Mouse (Mus musculus): ENCODE measurements around the gene Fam168a. TPM values are rescaled to one million over a fixed set of nuclear protein-coding genes. Genes with fewer than 3 reads are reported as not detected.

Fam168a gene
- polyA plus RNA-seq, 1 experiment from 2014 or later: 45.7 TPM

DNA sequence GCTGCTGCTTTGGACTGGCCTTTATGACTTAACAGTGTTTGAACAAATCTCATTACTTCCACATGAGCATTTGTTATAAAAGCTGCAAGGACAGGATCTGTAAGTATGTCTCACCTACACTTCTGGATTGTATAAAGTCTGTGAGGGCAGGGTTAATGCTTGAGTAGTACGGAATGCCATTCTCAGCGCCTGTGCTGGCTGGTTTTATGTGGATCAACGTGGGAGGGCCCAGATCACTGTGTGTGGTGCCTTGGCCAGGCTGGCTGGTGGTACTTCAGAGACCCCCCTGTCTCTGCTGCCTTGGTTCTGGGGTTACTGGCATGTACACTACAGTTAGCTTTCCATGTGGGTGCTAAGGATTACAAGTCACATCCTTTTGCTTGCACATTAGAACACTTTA lies 61.1 kb downstream of the Fam168a start:
- Histone ChIP-seq H3K27ac (ENCODE audit: low read length) (no peak overlapping the region), H3K4me1 (replicated peaks; ENCODE audit: control insufficient read depth, insufficient read depth, low read length) (no peaks in the 10 kb centered on the region), H3K4me3 (ENCODE audit: low read length) (no peak overlapping the region), H3K36me3 (ENCODE audit: control insufficient read depth, insufficient read depth, low read length) (peaks cover 4% of the 10 kb centered on the region; the same call in 1 of the 2 replicates), H3K4me2 (ENCODE audit: low read depth, low read length) (no peak overlapping the region), H3K27me3 (ENCODE audit: control insufficient read depth, insufficient read depth, low read depth, low read length) (no peaks in the 10 kb centered on the region), H3K9ac (ENCODE audit: low read length) (no peak overlapping the region), H3K9me3 (ENCODE audit: control insufficient read depth, low read length) (no peaks in the 10 kb centered on the region)
- WGBS: 30% methylated on average over 3 of the region's 3 CpGs
- 0 out of 2 replicates have a peak, but pooled peaks have one; percentile 49 for ATAC-seq (ENCODE audit: low read depth)

DNA sequence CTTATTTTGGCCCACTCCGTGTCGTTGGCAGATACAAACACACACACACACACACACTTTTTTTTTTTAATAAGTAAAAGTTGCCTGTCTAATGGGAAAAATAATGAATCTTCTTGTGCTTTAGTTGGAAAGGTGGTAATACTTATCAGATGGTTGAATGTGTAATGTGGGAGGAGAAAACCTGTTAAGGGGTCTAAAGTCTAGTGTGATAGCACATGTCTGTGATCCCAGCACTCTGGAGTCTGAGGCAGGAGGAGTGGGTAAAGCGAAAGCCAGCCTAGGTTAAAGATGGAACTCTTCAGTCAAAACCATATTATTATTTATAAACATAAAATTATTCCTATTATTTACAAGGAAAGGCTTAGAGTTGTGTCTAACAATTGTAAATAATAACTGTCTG lies 61.6 kb downstream of the Fam168a start:
- H3K27ac ChIP-seq (ENCODE audit: low read length): no peak overlapping the region

GRCm38 (mm10) chr7:100769534-100770083 lies 63.2 kb downstream of the Fam168a start:
- H3K9ac ChIP-seq (ENCODE audit: low read length): no peak overlapping the region
- no peak overlapping the region for H3K4me2 ChIP-seq (ENCODE audit: low read depth, low read length)
- no peak overlapping the region for H3K4me3 ChIP-seq (ENCODE audit: low read length)
- peaks cover 7% of the 10 kb centered on the region; the same call in 1 of the 2 replicates for H3K36me3 ChIP-seq (ENCODE audit: control insufficient read depth, insufficient read depth, low read length)
- H3K27me3 ChIP-seq (ENCODE audit: control insufficient read depth, insufficient read depth, low read depth, low read length): no peaks in the 10 kb centered on the region
- no peak for ATAC-seq (ENCODE audit: low read depth)
- no peaks in the 10 kb centered on the region for H3K9me3 ChIP-seq (ENCODE audit: control insufficient read depth, low read length)
- WGBS: 70% methylated on average over 7 of the region's 7 CpGs
- no peak overlapping the region for H3K27ac ChIP-seq (ENCODE audit: low read length)
- H3K4me1 ChIP-seq (replicated peaks; ENCODE audit: control insufficient read depth, insufficient read depth, low read length): no peaks in the 10 kb centered on the region

More for the DNA sequence above, 61.6 kb downstream of the Fam168a start:
- H3K4me1 ChIP-seq (replicated peaks; ENCODE audit: control insufficient read depth, insufficient read depth, low read length): no peaks in the 10 kb centered on the region
- ATAC-seq (ENCODE audit: low read depth): no peak
- no peaks in the 10 kb centered on the region for H3K9me3 ChIP-seq (ENCODE audit: control insufficient read depth, low read length)
- no peak overlapping the region for H3K9ac ChIP-seq (ENCODE audit: low read length)
- H3K36me3 ChIP-seq (ENCODE audit: control insufficient read depth, insufficient read depth, low read length): peaks cover 4% of the 10 kb centered on the region; the same call in 1 of the 2 replicates
- no peak overlapping the region for H3K4me3 ChIP-seq (ENCODE audit: low read length)
- 88% methylated on average over 3 of the region's 3 CpGs for WGBS
- no peaks in the 10 kb centered on the region for H3K27me3 ChIP-seq (ENCODE audit: control insufficient read depth, insufficient read depth, low read depth, low read length)
- H3K4me2 ChIP-seq (ENCODE audit: low read depth, low read length): no peak overlapping the region

DNA sequence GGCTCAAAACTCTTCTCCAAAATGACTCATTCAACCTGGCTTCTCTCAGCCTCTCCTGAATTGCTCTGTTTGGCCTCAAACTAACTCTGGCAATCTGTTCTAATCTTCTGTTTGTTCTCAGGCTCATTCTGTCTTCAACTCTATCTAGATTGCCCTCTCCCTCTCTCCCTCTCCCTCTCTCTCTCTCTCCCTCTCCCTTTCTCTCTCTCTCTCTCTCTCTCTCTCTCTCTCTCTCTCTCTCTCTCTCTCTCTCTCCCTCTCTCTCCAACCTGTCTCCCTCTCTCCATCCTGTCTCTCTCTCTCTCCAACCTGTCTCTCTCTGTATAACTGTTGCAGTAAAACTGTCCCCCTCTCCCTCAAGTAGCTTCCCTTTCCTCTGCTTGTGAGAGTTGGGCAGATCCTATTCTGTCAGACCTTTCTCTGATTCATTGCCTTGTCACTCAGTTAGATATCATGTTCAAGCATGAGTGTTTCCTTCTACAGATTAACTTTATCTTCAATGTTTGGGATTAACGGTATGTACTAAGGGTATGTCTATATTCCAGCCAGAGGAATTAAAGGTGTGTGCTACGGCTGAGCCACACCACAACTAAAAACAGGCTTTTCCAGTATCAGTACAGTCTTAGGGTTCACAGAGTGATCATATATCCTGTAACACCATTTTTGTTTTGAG lies 64.4 kb downstream of the Fam168a start:
- H3K27ac ChIP-seq (ENCODE audit: low read length): no peak overlapping the region
- H3K4me3 ChIP-seq (ENCODE audit: low read length): no peak overlapping the region
- WGBS: 84% methylated on average over 2 of the region's 2 CpGs
- H3K4me1 ChIP-seq (replicated peaks; ENCODE audit: control insufficient read depth, insufficient read depth, low read length): no peaks in the 10 kb centered on the region
- peaks cover 7% of the 10 kb centered on the region; the same call in 1 of the 2 replicates for H3K36me3 ChIP-seq (ENCODE audit: control insufficient read depth, insufficient read depth, low read length)
- H3K4me2 ChIP-seq (ENCODE audit: low read depth, low read length): no peak overlapping the region
- H3K27me3 ChIP-seq (ENCODE audit: control insufficient read depth, insufficient read depth, low read depth, low read length): no peaks in the 10 kb centered on the region
- H3K9ac ChIP-seq (ENCODE audit: low read length): no peak overlapping the region
- no peak for ATAC-seq (ENCODE audit: low read depth)
- no peaks in the 10 kb centered on the region for H3K9me3 ChIP-seq (ENCODE audit: control insufficient read depth, low read length)

GRCm38 (mm10) chr7:100774189-100774588 lies 67.8 kb downstream of the Fam168a start:
- 91% methylated on average over 1 of the region's 1 CpGs for WGBS

DNA sequence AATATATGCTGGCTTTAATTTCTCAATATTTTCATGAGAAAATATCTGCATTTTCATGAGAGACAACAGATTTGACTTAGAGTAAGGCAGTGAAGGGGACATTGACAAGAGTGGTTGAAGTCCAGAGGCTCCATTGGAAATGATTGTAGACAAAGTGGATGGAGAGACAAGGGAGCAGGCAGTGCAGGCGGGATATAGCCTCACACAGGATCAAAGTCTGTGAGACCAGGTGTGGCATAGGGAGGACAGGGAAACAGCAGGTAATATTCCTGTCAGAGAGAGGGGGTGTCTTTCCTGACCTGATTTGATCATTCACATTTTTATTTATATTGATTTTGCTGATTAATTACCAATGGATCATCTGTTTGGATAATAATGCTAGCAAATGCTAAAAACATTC lies 69.4 kb downstream of the Fam168a start:
- 81% methylated on average over 1 of the region's 1 CpGs for WGBS
- Histone ChIP-seq H3K27ac (ENCODE audit: low read length) (no peak overlapping the region), H3K9me3 (ENCODE audit: control insufficient read depth, low read length) (no peaks in the 10 kb centered on the region), H3K27me3 (ENCODE audit: control insufficient read depth, insufficient read depth, low read depth, low read length) (no peaks in the 10 kb centered on the region), H3K9ac (ENCODE audit: low read length) (no peak overlapping the region), H3K36me3 (ENCODE audit: control insufficient read depth, insufficient read depth, low read length) (0 out of 2 replicates have a peak, but pooled peaks cover 5% of the 10 kb centered on the region), H3K4me3 (ENCODE audit: low read length) (no peak overlapping the region), H3K4me1 (replicated peaks; ENCODE audit: control insufficient read depth, insufficient read depth, low read length) (no peaks in the 10 kb centered on the region), H3K4me2 (ENCODE audit: low read depth, low read length) (no peak overlapping the region)
- ATAC-seq (ENCODE audit: low read depth): no peak

More at GRCm38 (mm10) chr7:100774189-100774588, 67.8 kb downstream of the Fam168a start:
- no peaks in the 10 kb centered on the region for H3K9me3 ChIP-seq (ENCODE audit: control insufficient read depth, low read length)
- ATAC-seq (ENCODE audit: low read depth): no peak
- no peak overlapping the region for H3K4me2 ChIP-seq (ENCODE audit: low read depth, low read length)
- no peak overlapping the region for H3K4me3 ChIP-seq (ENCODE audit: low read length)
- no peaks in the 10 kb centered on the region for H3K27me3 ChIP-seq (ENCODE audit: control insufficient read depth, insufficient read depth, low read depth, low read length)
- H3K4me1 ChIP-seq (replicated peaks; ENCODE audit: control insufficient read depth, insufficient read depth, low read length): no peaks in the 10 kb centered on the region
- H3K27ac ChIP-seq (ENCODE audit: low read length): no peak overlapping the region
- no peak overlapping the region for H3K9ac ChIP-seq (ENCODE audit: low read length)
- H3K36me3 ChIP-seq (ENCODE audit: control insufficient read depth, insufficient read depth, low read length): peaks cover 7% of the 10 kb centered on the region; the same call in 1 of the 2 replicates

GRCm38 (mm10) chr7:100780192-100780591 lies 73.8 kb downstream of the Fam168a start:
- H3K4me3 ChIP-seq (ENCODE audit: low read length): no peak overlapping the region
- no peaks in the 10 kb centered on the region for H3K4me1 ChIP-seq (replicated peaks; ENCODE audit: control insufficient read depth, insufficient read depth, low read length)
- no peak overlapping the region for H3K9ac ChIP-seq (ENCODE audit: low read length)
- WGBS: 70% methylated on average over 7 of the region's 7 CpGs
- ATAC-seq (ENCODE audit: low read depth): no peak
- H3K27me3 ChIP-seq (ENCODE audit: control insufficient read depth, insufficient read depth, low read depth, low read length): no peaks in the 10 kb centered on the region
- H3K9me3 ChIP-seq (ENCODE audit: control insufficient read depth, low read length): no peaks in the 10 kb centered on the region
- no peak overlapping the region for H3K27ac ChIP-seq (ENCODE audit: low read length)
- H3K4me2 ChIP-seq (ENCODE audit: low read depth, low read length): no peak overlapping the region
- H3K36me3 ChIP-seq (ENCODE audit: control insufficient read depth, insufficient read depth, low read length): 0 out of 2 replicates have a peak, but pooled peaks cover 2% of the 10 kb centered on the region

- Histone ChIP-seq H3K36me3 (ENCODE audit: control insufficient read depth, insufficient read depth, low read length) (peaks cover 2% of the 10 kb centered on the region; the same call in 1 of the 2 replicates), H3K4me2 (ENCODE audit: low read depth, low read length) (no peak overlapping the region), H3K27me3 (ENCODE audit: control insufficient read depth, insufficient read depth, low read depth, low read length) (no peaks in the 10 kb centered on the region), H3K4me1 (replicated peaks; ENCODE audit: control insufficient read depth, insufficient read depth, low read length) (no peaks in the 10 kb centered on the region), H3K4me3 (ENCODE audit: low read length) (no peak overlapping the region), H3K9me3 (ENCODE audit: control insufficient read depth, low read length) (no peaks in the 10 kb centered on the region), H3K9ac (ENCODE audit: low read length) (no peak overlapping the region), H3K27ac (ENCODE audit: low read length) (no peak overlapping the region)
- ATAC-seq (ENCODE audit: low read depth): no peak
- WGBS: 65% methylated on average over 2 of the region's 2 CpGs
These were observed 78.2 kb downstream of the Fam168a start for GRCm38 (mm10) chr7:100784650-100785049.

GRCm38 (mm10) chr7:100785426-100785825 lies 79.0 kb downstream of the Fam168a start:
- 51% methylated on average over 4 of the region's 4 CpGs for WGBS
- Histone ChIP-seq H3K27me3 (ENCODE audit: control insufficient read depth, insufficient read depth, low read depth, low read length) (no peaks in the 10 kb centered on the region), H3K9me3 (ENCODE audit: control insufficient read depth, low read length) (no peaks in the 10 kb centered on the region), H3K4me1 (replicated peaks; ENCODE audit: control insufficient read depth, insufficient read depth, low read length) (no peaks in the 10 kb centered on the region), H3K4me3 (ENCODE audit: low read length) (no peak overlapping the region), H3K36me3 (ENCODE audit: control insufficient read depth, insufficient read depth, low read length) (peaks cover 2% of the 10 kb centered on the region; the same call in 1 of the 2 replicates), H3K27ac (ENCODE audit: low read length) (no peak overlapping the region), H3K9ac (ENCODE audit: low read length) (no peak overlapping the region), H3K4me2 (ENCODE audit: low read depth, low read length) (no peak overlapping the region)
- no peak for ATAC-seq (ENCODE audit: low read depth)
